Mouse (Mus musculus): Measurements from ENCODE around the gene Ston2.

DNA sequence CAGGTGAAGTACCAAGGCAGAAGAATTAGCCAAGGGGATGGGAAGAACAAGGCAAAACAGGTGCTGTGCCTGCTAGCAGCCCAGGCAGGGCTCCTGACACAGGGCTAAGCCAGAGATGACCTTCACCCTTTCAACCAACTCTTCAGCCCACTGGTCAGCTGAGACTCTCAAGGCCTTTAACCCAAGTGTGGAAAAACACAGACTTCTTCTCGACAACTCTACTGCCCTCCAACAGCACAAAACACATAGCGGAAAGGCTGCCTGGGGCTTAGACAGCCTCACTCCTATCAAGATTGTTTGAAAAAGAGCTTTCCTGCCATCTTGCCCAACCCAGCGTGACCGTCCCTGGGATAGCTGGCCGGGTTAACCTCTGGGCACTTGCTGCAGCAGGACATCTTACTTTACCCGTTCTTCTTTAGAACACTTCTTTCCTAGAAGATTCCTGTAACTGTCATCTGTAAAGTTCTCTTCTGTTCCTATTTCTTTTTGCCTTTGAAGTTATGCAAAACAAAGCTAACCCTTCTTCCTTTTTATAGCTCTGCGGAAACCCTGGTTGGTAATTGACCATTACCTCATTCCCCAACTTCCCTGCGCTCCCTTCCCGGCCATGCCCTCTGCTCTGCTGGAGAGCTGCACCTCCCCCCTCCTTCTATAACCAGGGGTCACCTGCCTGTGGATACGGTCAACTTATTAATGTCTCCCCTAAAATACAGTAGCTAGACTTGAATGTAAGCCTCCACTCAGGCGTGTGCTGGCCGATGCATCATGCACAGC lies 150.9 kb downstream of the Ston2 start:
- TF ChIP-seq CTCF (IDR thresholded peaks at IDR 0.05; ENCODE audit: low read depth) (no peak), EP300 (IDR thresholded peaks at IDR 0.05; ENCODE audit: low read depth) (no peak)
